Mouse (Mus musculus) frontal cortex, adult 2 months (tissue): Measurements from ENCODE around the gene Atp2a1. TPM values are rescaled to one million over a fixed set of nuclear protein-coding genes. Genes with fewer than 3 reads are reported as not detected.

Experiments
- DNase-seq, 2 experiments: peaks; one replicate each; pipeline ENCODE4 v3.0.0; 2022; ENCODE audit warnings: low spot score in 1 of 2; ENCODE audit errors: extremely low spot score in 1 of 2
- polyA plus RNA-seq: library from polyadenylated mRNA; depleted of rRNA; stranded (reverse); fragments of >200 nt; gene quantifications from 2 replicates; pipeline ENCODE4 v1.2.3, GENCODE M21; 2012

Gene Atp2a1
- polyA plus RNA-seq, 1 experiment: 1.2 TPM

DNA sequence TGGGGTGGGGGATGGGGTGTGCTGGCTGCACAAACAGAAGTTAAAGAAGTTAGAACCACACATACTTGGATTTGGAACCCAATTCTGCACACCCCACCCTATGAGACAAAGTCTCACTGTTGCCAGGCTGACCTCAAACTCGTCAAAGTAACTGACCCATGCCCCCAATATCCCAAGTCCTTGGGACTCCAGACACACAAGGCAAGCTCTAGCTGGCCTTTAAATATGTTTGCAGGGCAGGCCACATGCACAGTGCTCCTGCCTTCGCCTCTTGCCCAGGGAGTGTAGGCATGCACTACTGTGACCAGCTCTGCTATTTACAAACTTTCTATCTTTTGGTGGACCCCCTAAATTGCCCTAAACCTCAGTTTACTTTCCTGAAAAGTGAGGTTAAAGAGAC is 7.7 kb downstream of the Atp2a1 start:
- no peak for DNase-seq

DNA sequence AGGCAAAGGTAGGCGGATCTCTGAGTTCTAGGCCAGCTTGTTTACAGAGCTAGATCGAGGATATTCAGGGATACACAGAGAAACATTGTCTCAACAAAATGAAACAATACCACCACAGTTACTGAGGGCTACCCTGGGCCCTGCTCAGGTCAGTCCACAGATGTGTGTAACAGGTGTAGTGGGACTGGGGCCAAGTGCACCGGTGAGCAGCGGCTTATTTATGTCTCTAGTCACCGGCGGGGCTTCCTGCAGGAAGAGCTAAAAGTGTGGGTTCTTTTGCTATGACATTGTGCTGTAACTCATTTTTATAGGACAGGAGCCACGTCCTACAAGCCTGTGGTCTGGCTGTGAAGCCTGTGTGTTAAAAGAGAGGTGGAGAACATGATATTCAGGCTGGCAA is 9.0 kb downstream of the Atp2a1 start:
- no peak for DNase-seq

DNA sequence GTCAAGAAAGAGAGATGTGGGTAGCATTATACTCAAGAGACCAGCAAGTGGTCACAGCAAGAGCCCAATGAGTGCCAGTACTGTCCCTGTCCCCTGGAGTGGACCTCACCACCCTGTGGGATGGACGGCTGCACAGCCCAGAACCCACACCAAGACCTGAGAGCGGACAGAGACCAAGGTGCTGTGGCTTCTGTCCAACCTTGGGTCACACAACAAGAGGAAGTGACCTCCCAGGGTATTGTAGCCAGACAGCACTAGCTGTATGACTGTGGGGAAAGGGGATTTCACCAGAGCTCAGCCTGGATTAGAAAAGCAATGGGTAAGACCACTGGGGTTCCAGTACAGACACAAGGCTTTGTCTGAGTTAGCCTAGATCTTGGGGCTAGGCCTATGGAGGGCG is 10.7 kb downstream of the Atp2a1 start:
- DNase-seq: no peak

DNA sequence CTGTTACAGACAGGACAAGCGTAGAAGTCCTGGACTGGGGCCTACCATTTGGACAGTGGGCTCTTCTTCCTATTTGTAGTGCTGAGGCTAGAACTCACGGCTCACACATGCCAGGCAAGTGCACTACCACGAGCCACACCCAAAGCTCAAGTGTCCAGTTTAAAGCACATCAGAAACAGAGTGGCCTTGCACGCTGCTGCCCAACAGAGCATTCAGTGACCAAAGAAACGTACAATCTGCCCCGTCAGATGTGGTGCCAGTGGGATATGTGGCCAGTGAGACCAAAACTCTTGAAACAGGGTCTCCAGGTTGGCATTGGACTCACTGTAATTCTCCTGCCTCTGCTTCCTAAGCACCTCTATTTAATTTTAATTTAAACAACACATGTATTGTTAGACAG is 12.3 kb downstream of the Atp2a1 start:
- DNase-seq: no peak

DNA sequence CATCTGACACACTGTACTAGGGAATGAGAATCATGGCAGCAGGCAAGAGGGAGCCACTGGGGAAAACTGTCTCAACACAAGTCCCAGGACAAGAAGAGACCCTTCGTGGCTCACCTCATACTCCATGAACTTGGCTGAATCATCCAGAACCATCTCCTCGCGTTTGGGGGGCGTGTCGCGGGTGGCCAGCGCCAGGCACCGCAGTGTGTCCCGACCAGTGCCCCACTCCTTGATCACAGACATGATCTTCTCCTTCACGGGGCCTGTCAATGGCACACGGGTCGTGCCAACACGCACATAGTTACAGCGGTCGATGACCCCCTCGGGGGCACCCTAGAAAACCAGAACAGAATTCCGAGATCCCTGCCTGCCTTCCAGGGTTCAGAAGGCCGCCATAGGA is 12.9 kb downstream of the Atp2a1 start:
- DNase-seq: no peak

DNA sequence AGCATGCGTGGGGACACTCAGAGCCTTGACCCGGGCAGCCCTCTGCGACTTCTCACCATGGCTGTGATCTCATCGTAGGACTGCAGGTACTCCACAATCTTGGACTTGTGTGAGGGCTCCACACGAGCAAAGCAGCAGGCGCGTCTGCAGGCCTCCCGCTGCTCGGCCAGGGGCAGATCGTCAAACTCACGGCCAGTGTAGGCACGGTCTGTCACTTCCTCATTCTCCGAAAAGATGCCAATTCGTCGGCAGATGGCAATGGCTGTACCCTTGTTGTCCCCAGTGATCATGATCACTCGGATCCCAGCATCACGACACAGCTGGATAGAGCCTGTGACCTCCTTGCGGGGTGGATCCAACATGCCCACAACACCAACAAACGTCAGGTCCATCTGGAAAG is 14.4 kb downstream of the Atp2a1 start:
- DNase-seq: no peak

DNA sequence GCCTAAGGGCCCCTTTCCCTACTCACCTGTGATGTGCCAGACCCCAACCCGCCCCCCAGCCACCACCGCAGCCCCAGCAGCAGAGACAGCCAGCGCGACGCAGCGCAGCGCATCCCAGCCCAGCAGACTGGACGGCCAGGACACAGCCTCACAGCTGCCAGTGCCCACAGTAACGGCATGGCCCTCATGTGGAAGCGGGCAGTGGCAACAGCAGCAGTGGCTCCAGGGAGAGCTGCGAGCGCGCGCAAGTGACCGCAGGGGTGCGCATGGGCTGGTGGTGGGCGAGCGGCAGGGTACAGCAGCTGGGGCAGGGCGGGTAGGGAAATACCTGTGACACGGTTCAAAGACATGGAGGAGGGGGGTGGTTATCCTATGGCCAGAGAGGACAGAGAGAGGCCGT is 16.7 kb downstream of the Atp2a1 start:
- DNase-seq: no peak

DNA sequence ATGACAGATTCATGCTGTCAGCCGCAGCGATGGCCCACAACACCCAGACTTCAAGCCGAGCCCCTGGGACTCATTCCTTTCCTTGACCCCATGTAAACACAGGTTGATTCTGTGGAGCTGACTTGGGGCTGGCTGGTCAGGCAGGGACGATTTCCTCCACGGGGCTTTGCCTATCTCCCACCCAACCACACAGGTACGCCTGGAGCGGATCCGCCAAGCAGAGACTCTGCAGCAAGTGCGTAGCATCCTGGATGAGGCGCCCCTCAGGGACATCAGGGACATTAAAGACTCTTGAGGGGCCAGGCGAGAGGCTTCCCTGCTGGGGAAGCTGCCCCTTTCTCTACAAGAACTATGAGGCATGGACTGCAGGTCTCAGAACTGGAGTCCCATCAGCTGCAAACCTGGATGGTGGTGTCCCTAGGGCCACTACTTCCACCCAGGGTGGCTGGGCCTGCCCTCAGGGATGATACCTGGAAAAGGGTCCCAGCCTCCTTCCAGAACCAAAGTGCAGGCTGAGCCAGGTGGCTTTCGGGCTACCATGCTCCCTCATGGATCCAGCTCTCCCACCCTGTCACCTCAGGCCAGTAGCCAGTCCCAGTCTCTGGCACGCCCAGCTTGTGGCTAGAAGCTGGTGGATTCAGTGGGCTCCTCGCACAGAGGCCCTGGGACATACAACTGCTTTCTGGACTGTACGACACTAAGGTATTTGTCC is 17.6 kb downstream of the Atp2a1 start:
- DNase-seq: no peak

DNA sequence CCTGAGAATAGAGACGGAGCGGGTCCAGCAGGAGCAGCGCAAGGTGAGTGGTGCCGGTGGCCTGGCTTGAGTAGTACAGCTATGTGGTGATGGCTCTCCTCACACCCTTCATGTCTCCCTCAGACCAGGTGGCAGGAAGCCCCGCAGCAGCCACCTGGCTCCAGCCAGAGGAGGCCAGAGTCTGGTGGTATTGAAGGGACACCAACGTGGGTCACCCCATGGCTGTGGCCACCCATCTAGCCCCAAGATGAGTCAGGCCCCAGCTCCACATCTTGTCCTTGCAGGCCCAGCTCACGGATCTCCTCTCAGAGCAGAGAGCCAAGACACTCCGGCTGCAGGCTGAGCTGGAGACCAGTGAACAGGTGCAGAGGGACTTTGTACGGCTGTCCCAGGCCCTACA is 18.4 kb downstream of the Atp2a1 start:
- no peak for DNase-seq

DNA sequence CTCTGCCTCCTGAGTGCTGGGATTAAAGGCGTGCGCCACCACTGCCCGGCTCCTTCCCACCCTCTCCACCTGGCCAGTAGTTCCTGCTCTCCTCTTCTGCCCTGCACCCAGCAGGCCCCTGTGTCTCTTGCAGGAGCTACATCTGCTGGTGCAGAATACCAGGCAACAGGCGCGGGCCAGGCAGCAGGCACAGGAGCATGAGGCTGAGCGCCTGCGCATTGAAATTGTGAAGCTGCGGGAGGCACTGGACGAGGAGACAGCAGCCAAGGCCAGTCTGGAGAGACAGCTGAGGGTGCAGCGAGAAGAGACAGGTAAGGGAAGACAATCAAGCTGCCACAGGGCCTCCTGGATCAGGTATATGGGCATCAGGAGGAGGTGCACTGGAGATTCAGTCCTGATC is 18.9 kb downstream of the Atp2a1 start:
- DNase-seq: no peak

DNA sequence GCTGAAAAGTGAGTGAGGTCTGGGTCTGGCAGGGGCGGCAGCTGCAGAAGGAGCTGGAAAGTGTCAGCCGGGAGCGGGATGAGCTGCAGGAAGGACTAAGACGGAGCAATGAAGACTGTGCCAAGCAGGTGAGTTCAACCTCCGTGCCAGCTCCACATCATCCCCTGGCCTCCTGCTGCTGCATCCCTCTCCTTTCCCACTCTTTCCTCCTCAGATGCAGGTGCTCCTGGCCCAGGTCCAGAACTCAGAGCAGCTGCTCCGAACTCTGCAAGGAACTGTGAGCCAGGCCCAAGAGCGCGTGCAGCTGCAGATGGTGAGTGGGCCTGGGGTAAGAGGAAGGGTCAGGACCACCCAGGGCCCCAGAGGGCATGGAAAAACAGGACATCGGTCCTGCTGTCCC is 22.8 kb downstream of the Atp2a1 start:
- DNase-seq: no peak

DNA sequence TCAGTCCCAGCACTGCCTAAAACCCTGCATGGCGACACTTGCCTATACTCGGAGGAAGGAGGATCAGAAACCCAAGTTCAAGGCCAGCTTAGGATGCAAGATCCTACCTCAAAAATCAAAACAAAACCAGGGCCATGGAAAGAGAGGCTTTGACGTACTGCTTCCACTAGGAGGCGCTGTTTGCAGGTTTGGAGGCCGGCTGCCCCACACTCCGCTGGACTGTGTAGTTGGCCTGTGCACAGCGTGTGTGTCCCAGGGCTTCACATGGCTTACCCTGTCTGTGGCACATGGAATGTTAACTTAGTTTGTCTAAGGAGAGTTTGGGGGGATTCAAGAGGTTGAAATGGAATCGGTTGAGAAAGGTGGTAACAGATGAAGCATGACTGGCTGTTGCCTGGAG is 26.1 kb downstream of the Atp2a1 start:
- peak in 1 of 2 experiments; percentile 41 for DNase-seq

DNA sequence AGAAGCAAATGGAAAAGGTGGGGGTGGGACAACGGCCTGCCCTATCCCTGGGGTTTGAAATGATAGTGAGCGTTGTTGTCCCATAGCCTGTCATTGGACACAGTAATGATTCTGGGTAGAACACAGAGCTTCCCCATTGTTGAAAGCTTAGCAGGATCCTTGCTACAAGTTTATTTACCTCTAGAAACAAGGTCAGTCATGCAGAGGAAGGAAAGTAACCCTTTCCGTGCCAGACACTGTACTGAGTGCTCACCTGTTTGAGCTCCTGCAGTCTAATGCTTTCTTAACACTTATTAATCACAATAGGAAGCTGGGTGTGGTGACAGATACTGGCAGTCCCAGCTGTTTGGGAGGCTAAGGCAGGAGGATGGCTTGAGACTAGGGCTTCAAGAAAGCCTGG is 27.1 kb downstream of the Atp2a1 start:
- DNase-seq: no peak

DNA sequence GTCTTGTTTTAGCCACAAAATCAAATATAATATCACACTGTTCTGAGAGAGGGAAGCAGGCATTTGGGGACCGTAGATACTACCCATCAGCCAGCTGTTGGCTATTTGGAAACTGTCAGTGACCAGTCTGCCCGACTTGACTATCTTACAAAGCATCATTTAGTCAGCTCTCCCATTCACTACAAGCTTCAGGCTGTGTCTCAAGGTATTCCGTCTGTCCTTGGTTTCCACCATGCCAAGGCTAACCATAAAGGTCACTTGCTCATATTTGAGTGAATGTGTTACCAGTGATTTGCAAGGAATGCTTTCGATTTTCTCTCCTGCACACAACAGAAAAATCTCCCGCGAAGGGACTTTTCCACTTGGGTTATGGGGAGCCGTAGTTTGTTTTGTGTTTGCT is 28.2 kb downstream of the Atp2a1 start:
- no peak for DNase-seq

DNA sequence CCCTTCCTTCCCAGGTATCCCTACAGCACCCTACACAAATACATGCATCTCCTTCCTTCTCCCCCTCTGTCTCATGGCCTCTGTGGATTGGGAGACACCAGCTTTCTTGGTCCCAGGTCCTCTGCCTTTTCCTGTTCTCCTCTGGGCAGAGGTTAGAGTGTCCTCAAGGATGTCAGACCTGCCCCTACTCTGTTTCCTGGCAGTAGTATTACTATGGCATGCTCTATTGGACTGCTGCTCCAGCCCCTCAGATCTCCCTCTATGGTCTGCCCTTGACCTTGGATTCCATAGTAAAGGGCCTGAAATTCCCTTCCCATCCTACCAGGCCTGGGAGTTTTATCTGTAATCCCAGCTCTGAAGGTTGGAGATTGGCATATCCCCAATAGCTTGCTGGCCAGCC is 32.7 kb downstream of the Atp2a1 start:
- no peak for DNase-seq

DNA sequence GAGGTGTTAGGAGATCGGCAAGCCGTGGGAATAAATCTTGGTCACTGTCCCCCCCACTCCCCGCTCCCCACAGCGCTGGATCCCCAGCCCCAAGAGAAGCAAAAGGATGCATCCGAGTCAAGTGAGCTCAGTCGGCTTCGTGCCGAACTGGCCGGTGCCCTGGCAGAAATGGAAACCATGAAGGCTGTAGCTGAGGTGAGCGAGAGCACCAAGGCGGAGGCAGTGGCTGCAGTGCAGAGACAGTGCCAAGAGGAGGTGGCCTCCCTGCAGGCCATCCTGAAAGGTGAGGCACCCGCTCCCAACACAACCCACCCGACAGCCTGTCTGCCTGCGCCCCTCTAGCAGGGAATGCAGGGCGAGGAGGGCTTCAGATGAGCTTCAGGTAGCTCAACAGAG is 33.4 kb downstream of the Atp2a1 start:
- DNase-seq: no peak

DNA sequence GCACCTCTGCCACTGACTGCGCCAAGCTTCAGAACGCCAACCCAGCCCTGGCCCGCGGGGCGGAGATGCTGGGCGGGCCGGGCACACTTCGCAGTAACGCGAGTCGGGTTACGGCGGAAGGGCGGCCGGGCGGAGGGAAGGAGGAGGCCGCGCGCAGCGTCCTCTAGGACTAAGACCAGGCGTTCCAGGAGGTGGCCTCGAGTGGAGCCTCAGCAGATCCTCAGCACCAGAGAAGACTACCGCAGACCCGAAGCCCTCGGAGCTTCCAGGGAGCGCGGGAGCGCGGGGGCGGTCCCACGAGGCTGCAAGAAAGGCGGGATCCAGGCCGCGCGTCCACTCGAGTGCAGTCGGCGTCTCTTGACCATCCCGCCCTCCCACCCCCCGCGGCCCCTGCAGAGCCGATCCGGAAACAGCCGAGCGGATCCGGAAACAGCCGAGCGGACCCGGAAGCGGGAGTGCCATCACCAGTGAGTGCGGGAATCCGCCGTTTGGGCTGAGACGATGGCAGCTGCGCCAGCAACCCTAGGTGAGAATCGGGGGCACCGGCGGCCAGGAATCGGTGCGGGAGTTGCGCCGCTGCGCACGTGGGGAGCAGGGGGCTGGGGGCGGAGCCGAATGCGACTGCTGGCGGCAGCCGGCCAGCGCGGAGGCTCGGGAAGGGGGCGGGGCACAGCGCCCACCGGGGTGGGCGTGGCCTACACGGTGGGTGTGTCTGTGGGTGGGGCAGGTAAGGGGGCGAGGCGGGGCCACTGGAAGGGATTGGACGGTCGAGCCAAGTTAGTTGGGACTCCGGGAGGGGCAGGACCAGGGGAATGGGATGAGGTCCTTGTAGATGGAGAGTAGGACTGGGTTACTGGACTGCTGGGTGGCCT is 34.0 kb downstream of the Atp2a1 start, which contains the start of gene Rabep2:
Gene Rabep2 (plus strand): TSS at position 129 of the 872 bp plus-strand sequence.
- peak; percentile 75 to 96 for DNase-seq

DNA sequence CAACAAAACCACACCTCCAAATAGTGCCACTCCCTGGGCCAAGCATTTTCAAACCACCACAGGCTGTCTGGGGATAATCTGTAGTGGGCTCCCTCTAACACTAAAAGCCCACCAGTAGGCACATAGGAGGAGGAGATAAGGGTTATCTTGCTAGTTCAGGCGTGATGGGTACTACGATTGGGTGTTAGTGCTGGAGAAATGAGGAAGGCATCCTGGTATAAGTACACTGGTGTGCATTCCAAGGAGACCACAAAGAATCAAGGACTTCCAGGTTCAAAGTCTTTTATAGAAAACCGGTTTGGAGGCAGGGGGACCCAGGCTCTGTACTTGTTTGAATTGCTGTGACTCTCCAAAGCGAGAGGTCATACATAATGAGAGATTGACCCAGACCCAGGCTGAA is 34.8 kb downstream of the Atp2a1 start:
- DNase-seq: no peak

DNA sequence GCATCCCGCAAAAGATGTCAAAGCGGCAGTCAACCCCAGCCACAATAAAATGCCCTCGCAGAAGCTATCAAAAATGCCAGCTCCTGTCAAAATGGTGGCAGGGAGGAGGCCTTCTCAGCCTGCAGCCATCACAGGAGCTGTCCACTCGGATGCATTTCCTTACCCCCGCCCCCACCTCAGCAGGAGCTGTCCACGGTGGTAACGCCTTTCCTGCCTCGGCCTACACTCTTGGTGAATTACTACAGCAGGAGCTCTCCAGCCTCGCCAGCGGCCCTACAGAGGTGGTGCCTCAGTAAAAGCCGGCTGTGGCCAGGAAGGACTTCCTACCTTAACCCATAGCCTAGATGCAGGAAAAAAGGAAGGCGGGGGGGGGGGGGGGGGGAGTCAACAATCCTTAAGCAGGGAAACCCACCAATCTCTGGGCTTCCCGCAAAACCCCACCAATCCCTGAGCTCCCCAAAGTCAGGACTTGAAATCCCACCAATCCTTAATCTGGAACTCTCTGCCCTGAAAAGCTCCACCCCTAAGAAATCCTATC is 35.5 kb downstream of the Atp2a1 start:
- no peak for DNase-seq

DNA sequence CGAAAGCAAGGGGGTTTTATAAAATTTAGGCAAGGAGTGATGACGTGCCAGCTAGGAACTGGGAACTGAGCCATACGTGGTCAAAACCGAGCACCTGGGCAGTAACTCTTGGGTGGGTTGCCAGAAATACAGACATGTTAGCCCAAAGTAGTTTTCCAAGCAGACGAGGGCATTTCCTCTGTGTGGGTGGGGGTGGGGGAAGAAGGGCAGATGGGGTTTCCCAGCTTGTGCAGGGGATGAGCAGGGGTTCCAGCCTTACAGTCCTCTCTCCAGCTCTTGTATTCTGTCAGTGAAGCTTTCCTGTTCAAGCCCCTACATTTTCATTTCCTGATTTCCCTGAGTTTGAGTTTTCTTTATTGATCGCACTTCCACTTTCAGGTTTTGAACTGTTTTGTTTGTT is 38.7 kb downstream of the Atp2a1 start:
- no peak for DNase-seq

DNA sequence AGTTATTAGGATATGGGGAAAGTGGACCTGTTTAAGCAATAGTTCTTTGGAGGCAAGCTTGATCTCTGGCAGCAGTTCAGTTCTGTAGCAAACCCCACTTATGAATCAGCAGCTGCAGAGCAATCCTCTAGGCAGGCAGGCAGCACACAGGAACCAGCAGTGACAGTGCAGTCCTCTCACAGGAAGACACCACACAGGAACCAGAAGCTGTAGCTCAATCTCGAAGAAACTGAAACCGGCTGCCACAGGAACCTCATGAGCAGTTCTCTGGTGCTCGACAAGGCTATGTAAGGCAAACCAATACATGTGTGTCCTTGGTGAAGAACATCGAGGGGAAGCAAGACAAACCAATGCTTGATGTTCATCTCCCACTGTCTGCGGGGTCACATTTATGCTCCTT is 41.2 kb downstream of the Atp2a1 start:
- DNase-seq: no peak

DNA sequence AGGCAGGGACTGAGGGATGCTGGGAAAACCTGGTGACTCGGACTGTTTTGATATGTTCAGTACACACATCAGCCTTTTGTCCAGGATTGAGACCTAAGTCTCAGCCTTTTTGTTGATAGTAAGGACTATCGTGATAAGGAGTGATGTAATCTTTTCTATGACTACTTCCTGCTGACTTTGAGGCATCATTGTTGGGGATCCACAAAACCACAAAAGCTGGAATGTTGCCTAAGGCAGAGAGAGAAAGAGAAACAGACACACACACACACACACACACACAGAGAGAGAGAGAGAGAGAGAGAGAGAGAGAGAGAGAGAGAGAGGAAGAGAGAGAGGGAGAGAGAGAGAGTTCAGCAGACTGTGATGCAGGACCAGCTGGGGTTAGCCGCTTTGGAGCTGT is 44.4 kb downstream of the Atp2a1 start:
- DNase-seq: no peak
